In the genomic region with DNA sequence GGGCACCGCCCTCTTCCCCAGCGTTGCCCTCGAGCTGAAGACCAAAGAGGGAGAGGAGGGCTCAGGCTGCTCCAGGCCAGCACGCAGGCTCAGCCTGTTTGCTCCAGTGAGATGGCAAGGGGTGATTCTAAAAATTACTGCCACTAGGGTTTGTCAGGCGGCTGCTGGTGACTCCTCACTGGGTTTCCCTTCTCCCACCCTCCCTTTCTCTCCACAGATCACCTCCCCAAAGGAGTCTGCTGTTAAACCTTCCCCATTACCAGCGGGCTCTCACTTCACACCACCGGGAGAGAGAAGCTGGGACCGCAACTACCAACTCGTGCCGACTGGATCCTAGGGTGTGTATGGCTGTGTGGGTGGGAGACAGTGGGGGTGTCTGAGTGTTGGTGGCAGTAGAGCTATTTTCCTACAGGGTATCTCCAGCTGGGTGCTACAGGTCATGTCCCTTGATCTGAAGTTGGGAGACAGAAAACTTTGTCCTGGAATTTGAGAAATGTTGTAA, we compare ENCODE assay signal across 12 mouse cellular contexts. TPM values are rescaled to one million over a fixed set of nuclear protein-coding genes. Genes with fewer than 3 reads are reported as not detected.
DNase-seq lines count a peak whose midpoint lies in the region; ATAC-seq and TF ChIP-seq lines count a peak whose summit lies in the region.
"Had no signal": no experiment of that assay in that cellular context is flagged by ENCODE, and none has a peak within 500 bp of the region (broad histone marks: within the 10 kb centered on the region; RNA-seq: fewer than 3 reads in every experiment).

Gene Klhl31, plus strand, starts transcription at position 51 of the 502 bp plus-strand sequence.

- peaks cover 5% of the 10 kb centered on the region; the same call in 1 of the 2 replicates for H3K4me1 ChIP-seq in kidney, embryonic 15.5 days

- H3K9ac ChIP-seq in kidney, embryonic 15.5 days = no peak within 1 kb of the TSS

- no peaks in the 10 kb centered on the region for H3K27me3 ChIP-seq in kidney, embryonic 15.5 days

- 35% methylated on average over 10 of the region's 10 CpGs for WGBS in kidney, embryonic 15.5 days

- DNase-seq in ES-CJ7 (ENCODE audit: low read depth, low spot score) (peak; percentile 9), ZHBTc4 (ENCODE audit: low read depth, low spot score) (peak; percentile 15)
- DNase-seq in heart, adult 9 months (ENCODE audit: low spot score in 2 of 2) = peak; percentile 70 to 71
- no peak for DNase-seq in spleen, adult 18-20 months
- no peak for DNase-seq in layer of hippocampus, adult 2 months (ENCODE audit: low spot score in 2 of 2)
- no peak for DNase-seq in testis, postnatal 10 days (ENCODE audit: low spot score)
- DNase-seq: thymus, postnatal 36 days had no signal

- peak; percentile 70; the same call in 1 of the 2 replicates for ATAC-seq in kidney, embryonic 15.5 days (replicated peaks; ENCODE audit: low FRiP score)
- ATAC-seq: hindbrain, postnatal 0 days; midbrain, embryonic 16.5 days had no signal

- no peak for TF ChIP-seq CTCF in layer of hippocampus, adult 2 months (conservative IDR thresholded peaks at IDR 0.05)

- no peak within 1 kb of the TSS for H3K27ac ChIP-seq in kidney, embryonic 15.5 days
- H3K27ac ChIP-seq in layer of hippocampus, adult 2 months = no peak within 1 kb of the TSS
- H3K27ac ChIP-seq: hindbrain, postnatal 0 days had no signal

- H3K9me3 ChIP-seq in kidney, embryonic 15.5 days (replicated peaks) = no peaks in the 10 kb centered on the region

- H3K4me3 ChIP-seq in kidney, embryonic 15.5 days (replicated peaks) = no peak within 1 kb of the TSS
- no peak within 1 kb of the TSS for H3K4me3 ChIP-seq in layer of hippocampus, adult 2 months
- H3K4me3 ChIP-seq: erythroblast, embryonic 14.5 days had no signal

- no peaks in the 10 kb centered on the region for H3K36me3 ChIP-seq in kidney, embryonic 15.5 days

- H3K4me2 ChIP-seq in kidney, embryonic 15.5 days = peak within 1 kb of the TSS; percentile 30; the same call in 1 of the 2 replicates

RNA-seq across cellular contexts. Expression of gene Klhl31, which starts in this region (rescaled TPM):
- 1.3 and 2.7 TPM in 2 replicates for polyA plus RNA-seq in kidney, embryonic 15.5 days (2015; fragmentation: Nextera tagmentation; extraction: Ambion mirVana)
- total RNA-seq in layer of hippocampus, adult 2 months (2021) = under 1 TPM in 1 of 2 experiments, not detected in 1; 0.05 TPM
- total RNA-seq: left cerebral cortex, postnatal 36 days had no signal
- polyA plus RNA-seq: erythroblast, embryonic 14.5 days had no signal

Comparison
In these comparisons a context has a peak if more than half of its experiments do, and no peak if none do; other contexts are left out.
1. DNase-seq: peak in ES-CJ7 (single experiment), ZHBTc4 (single experiment) and heart, adult 9 months (2 of 2); none in spleen, adult 18-20 months (0 of 2), layer of hippocampus, adult 2 months (0 of 2) and testis, postnatal 10 days (single experiment).